Mouse (Mus musculus) heart, embryonic 11.5 days (tissue): ENCODE results near the gene B3galt1. TPM values are rescaled to one million over a fixed set of nuclear protein-coding genes. Genes with fewer than 3 reads are reported as not detected.

Source experiments
- ATAC-seq: fragments of 200-750 bp; cut with Nextera tagmentation; replicated peaks from 2 replicates; pipeline ENCODE4 v1.8.0; 2017; ENCODE audit warnings: moderate library complexity; ENCODE audit not compliant: insufficient number of reproducible peaks, low FRiP score, low TSS enrichment
- H3K27ac ChIP-seq: fragments of 300-500 bp; sonication (generic); 2 replicates; pipeline ENCODE4 v1.5.1; 2014; ENCODE audit warnings: mild to moderate bottlenecking, low read depth, low read length
- H3K27me3 ChIP-seq: fragments of 300-500 bp; sonication (generic); 2 replicates; pipeline ENCODE4 v1.6.1; 2014; ENCODE audit warnings: mild to moderate bottlenecking, low read length, mixed read lengths; ENCODE audit not compliant: control insufficient read depth, insufficient read depth
- H3K36me3 ChIP-seq: fragments of 300-500 bp; sonication (generic); 2 replicates; pipeline ENCODE4 v1.6.1; 2014; ENCODE audit warnings: mild to moderate bottlenecking, low read length, moderate library complexity, mixed read lengths; ENCODE audit not compliant: control insufficient read depth, insufficient read depth
- H3K4me1 ChIP-seq: fragments of 300-500 bp; sonication (generic); 2 replicates; pipeline ENCODE4 v1.6.1; 2014; ENCODE audit warnings: low read length; ENCODE audit not compliant: control insufficient read depth, insufficient read depth
- H3K4me2 ChIP-seq: fragments of 300-500 bp; sonication (generic); 2 replicates; pipeline ENCODE4 v1.6.1; 2014; ENCODE audit warnings: mild to moderate bottlenecking, moderate library complexity
- H3K4me3 ChIP-seq: fragments of 300-500 bp; sonication (generic); 2 replicates; pipeline ENCODE4 v1.5.1; 2014; ENCODE audit warnings: low read depth, low read length
- H3K9ac ChIP-seq: fragments of 300-500 bp; sonication (generic); 2 replicates; pipeline ENCODE4 v1.6.1; 2014; ENCODE audit warnings: mild to moderate bottlenecking, low read depth, low read length, moderate library complexity
- H3K9me3 ChIP-seq: fragments of 300-500 bp; sonication (generic); replicated peaks from 2 replicates; pipeline ENCODE4 v1.6.1; 2016; ENCODE audit warnings: low read length; ENCODE audit not compliant: control insufficient read depth
- WGBS: fragments of 180-500 bp; shearing (Covaris S2); extraction: QIAGEN DNeasy Blood & Tissue Kit; methylation state at CpG from one replicate; pipeline ENCODE4 v1.1.7; 2014; ENCODE audit not compliant: insufficient replicate concordance; 5-methylcytosine and 5-hydroxymethylcytosine counted together
- polyA plus RNA-seq: library from polyadenylated mRNA; unstranded; fragments of >200 nt; fragmentation: Nextera tagmentation; extraction: Ambion mirVana; gene quantifications from 2 replicates; pipeline ENCODE4 v1.2.1, GENCODE M21; 2014

The B3galt1 gene
- polyA plus RNA-seq, 1 experiment from 2014 or later: 4.8 TPM

DNA sequence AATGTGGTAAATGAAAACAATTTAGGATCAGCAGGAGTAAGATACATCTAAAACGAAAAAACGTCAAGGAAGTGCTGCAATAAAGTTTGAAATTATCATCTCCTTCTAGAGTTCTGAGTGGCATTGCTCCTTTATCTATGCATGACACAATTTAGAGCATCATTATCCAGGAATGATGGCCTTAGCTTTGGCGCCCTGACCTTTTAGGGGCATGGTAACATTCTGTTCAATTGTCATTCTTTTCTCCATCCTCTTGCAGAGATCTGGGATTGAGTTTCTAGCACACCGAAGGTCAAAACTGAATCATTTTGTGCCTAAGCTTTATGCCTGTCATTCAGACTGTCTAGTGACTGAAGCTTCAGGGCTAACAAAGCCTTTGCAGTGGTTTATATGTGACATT, 231.9 kb downstream of the B3galt1 start:
- no peak overlapping the region for H3K27ac ChIP-seq
- no peak overlapping the region for H3K9ac ChIP-seq
- H3K9me3 ChIP-seq: no peaks in the 10 kb centered on the region
- no peak overlapping the region for H3K4me2 ChIP-seq
- 84% methylated on average over 4 of the region's 4 CpGs for WGBS
- H3K27me3 ChIP-seq: no peaks in the 10 kb centered on the region
- no peaks in the 10 kb centered on the region for H3K36me3 ChIP-seq
- no peaks in the 10 kb centered on the region for H3K4me1 ChIP-seq
- no peak overlapping the region for H3K4me3 ChIP-seq
- no peak for ATAC-seq

DNA sequence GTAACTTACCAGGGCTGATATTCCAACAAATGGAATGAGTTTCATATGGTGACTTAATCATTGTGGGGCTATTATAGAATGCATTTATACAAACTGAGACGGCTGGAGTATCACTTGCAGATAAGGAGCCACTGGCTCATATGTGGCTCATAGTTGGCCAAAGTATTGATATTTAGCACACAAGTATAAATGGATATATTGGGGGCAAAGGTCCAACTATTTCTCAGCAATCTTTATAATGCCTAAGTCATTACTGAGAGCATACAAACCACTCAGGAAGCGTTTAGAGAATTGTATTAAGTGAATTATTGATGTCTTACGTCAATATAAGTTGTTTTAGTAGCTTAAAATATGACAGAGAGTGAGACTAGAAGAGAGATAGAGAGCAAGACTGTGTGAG, 234.3 kb downstream of the B3galt1 start:
- WGBS: 73% methylated on average over 3 of the region's 3 CpGs
- Histone ChIP-seq H3K27me3 (no peaks in the 10 kb centered on the region), H3K4me1 (no peaks in the 10 kb centered on the region), H3K4me3 (no peak overlapping the region), H3K9me3 (no peaks in the 10 kb centered on the region), H3K4me2 (no peak overlapping the region), H3K9ac (no peak overlapping the region), H3K36me3 (no peaks in the 10 kb centered on the region), H3K27ac (no peak overlapping the region)
- ATAC-seq: no peak

DNA sequence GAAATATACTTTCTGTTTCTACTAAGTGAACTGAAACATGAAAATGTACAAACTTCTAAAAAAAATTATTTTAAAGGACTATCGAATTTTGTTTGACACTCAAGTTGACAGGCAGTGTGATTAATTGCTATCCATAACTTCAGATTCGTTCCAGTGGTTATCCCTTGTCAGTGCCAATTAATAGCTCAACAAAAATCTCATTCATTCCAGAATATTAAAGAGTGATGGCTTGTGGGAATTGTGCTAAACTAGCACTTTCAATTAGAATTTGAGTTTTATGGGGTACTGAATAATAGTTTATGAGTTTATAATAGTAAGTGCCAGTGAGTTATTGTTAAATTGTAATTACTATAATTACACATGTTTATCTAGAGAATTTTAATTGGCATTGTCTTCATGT, 250.5 kb downstream of the B3galt1 start:
- Histone ChIP-seq H3K9me3 (no peaks in the 10 kb centered on the region), H3K27me3 (no peaks in the 10 kb centered on the region), H3K4me2 (no peak overlapping the region), H3K4me1 (no peaks in the 10 kb centered on the region), H3K4me3 (no peak overlapping the region), H3K9ac (no peak overlapping the region), H3K27ac (no peak overlapping the region), H3K36me3 (no peaks in the 10 kb centered on the region)
- 62% methylated on average over 2 of the region's 2 CpGs for WGBS
- ATAC-seq: no peak

DNA sequence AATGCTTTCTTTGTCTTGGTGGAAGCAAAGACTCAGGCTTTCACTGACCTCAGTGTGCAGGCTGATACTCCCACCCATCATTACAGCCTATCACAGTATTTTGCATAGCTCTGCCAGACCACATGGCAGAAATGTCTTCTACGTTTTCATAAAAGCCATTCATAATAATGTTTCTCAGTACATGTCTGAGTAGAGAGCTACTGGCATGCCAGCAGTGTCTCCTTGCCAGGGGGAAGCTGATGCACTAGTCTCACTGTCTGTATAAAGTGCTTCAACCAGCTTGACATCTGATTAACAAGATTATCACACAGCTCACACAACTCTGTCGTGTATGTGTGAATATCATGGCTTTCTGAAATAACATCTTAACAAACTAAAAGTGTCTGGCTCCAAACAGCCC, 252.3 kb downstream of the B3galt1 start:
- H3K4me1 ChIP-seq: no peaks in the 10 kb centered on the region
- ATAC-seq: no peak
- H3K9me3 ChIP-seq: no peaks in the 10 kb centered on the region
- no peak overlapping the region for H3K4me2 ChIP-seq
- H3K27me3 ChIP-seq: no peaks in the 10 kb centered on the region
- 62% methylated on average over 2 of the region's 2 CpGs for WGBS
- no peak overlapping the region for H3K4me3 ChIP-seq
- no peak overlapping the region for H3K27ac ChIP-seq
- no peaks in the 10 kb centered on the region for H3K36me3 ChIP-seq
- H3K9ac ChIP-seq: no peak overlapping the region

DNA sequence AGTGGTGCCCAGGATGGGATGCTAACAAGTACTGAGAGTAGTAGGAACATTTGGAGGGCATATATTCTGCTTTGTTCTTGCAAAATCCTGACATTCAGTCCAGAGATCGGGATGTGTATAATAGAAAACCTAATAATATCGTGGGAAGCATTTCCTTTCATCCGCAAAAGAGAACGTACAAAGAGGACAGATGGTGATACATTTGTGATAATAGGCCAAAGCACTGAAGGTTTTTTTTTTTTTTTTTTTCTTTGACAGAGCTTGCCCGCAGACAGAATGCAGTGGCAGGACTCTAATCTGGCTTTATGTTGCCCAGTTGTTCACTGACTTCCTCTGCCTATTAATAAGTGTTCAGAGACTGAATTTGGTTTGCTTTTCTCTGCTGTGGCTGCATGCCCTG, 256.7 kb downstream of the B3galt1 start:
- H3K27ac ChIP-seq: no peak overlapping the region
- no peaks in the 10 kb centered on the region for H3K4me1 ChIP-seq
- no peaks in the 10 kb centered on the region for H3K27me3 ChIP-seq
- H3K4me2 ChIP-seq: no peak overlapping the region
- ATAC-seq: no peak
- no peaks in the 10 kb centered on the region for H3K36me3 ChIP-seq
- H3K4me3 ChIP-seq: no peak overlapping the region
- no peak overlapping the region for H3K9ac ChIP-seq
- WGBS: 82% methylated on average over 5 of the region's 5 CpGs
- H3K9me3 ChIP-seq: no peaks in the 10 kb centered on the region

DNA sequence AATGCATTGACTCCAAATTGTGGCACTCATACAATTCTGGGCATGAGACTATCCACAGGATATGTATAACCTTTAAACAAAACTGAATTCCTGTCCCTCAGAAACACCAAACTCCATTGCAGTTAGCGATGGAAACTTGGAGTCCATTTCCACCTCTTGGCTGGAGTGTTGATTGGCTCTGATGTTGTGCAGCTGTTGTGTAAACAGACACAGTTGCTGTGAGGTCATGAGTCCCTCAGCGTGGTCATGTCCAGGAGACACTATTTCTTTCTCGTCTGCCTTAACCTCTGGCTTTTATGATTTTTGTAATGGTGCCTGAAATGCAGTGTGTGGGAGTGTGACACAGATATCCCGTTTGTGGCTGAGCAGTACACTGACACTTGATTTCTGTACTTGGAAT, 262.0 kb downstream of the B3galt1 start:
- no peak overlapping the region for H3K4me2 ChIP-seq
- H3K4me3 ChIP-seq: no peak overlapping the region
- no peaks in the 10 kb centered on the region for H3K9me3 ChIP-seq
- no peaks in the 10 kb centered on the region for H3K36me3 ChIP-seq
- no peaks in the 10 kb centered on the region for H3K4me1 ChIP-seq
- no peak overlapping the region for H3K9ac ChIP-seq
- 65% methylated on average over 4 of the region's 4 CpGs for WGBS
- no peaks in the 10 kb centered on the region for H3K27me3 ChIP-seq
- no peak overlapping the region for H3K27ac ChIP-seq
- ATAC-seq: no peak

DNA sequence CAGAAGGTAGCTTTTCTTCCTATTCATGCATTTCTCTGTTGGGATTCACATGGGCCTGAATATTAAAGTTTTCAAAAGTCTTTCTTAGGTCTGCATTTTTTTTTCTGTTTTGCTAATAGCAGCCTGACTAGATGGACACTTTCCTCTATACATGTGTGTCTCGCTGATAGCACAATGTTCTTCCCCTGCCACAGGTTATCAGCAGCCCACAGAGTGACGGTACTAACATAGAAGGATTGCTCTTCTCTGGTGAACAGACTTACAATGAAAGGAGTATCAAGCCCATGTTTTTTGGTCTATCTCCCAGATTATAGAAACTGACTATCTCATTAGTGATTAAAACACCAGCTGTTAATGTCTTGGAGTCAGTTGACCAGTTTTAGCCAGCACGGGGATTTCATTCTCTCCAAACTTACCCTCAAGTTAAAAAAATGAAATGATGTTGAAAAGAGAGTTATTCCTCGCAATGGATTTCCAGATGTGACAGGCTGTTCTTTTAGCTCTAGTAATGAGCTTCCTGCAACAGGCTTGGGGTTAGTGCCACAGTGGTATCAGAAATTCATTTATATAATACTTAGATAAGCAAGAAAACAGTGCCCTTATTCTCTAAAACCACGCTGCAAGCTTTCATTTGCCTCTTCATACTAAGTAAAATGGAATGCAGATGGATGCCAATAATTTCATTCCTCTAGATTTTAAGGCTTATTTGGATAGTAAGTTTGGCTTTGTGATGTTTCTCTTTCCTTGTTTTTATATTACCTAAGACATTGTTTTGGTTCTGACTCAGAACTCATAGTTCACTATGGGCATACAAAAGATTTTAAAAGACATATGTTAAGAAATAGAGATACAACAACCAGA, 263.6 kb downstream of the B3galt1 start:
- H3K27me3 ChIP-seq: no peaks in the 10 kb centered on the region
- 60% methylated on average over 5 of the region's 5 CpGs for WGBS
- no peaks in the 10 kb centered on the region for H3K36me3 ChIP-seq
- no peak overlapping the region for H3K4me2 ChIP-seq
- H3K9ac ChIP-seq: no peak overlapping the region
- H3K4me3 ChIP-seq: no peak overlapping the region
- no peaks in the 10 kb centered on the region for H3K9me3 ChIP-seq
- H3K27ac ChIP-seq: no peak overlapping the region
- H3K4me1 ChIP-seq: no peaks in the 10 kb centered on the region
- ATAC-seq: no peak

DNA sequence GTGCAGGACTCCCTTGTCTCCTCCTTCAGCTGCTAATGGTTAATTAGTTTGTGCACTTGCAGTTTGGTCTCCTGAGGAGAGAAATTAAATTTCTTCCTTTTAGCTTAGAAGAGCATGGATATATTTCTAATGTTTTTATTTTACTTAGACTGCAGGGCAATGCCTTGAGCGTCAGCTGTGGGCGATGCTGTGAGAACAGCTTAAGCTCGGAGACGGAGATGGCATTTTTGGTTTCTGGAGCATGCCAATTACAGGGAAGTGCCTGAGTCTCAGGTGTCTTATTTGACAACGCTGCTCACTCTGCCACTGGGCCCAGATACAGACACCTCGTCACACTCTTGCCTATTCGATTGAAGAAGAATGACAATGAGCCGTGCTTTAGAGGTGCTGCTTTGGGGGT, 282.1 kb downstream of the B3galt1 start:
- Histone ChIP-seq H3K27ac (no peak overlapping the region), H3K36me3 (no peaks in the 10 kb centered on the region), H3K4me1 (no peaks in the 10 kb centered on the region), H3K9ac (no peak overlapping the region), H3K9me3 (no peaks in the 10 kb centered on the region), H3K4me3 (no peak overlapping the region), H3K4me2 (no peak overlapping the region), H3K27me3 (no peaks in the 10 kb centered on the region)
- ATAC-seq: no peak
- WGBS: 80% methylated on average over 8 of the region's 8 CpGs

DNA sequence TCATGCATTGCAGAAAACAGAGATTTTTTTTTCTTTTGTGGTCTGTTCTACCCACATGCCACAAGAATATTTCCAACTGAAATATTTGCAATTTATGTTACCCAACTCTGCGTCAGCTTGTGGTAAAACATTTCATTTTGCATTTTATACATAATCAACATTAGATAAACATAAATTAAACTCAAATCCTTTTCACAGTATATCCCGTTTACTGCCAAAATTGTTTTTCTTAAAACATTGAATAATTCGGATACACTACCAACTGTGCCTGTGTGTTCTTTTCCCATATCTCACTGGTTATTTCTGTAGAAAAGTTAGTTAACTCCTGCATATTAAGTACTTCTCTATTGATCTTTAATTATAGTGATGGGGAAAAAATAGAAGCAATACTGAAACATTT, 285.1 kb downstream of the B3galt1 start:
- Histone ChIP-seq H3K9ac (no peak overlapping the region), H3K27me3 (no peaks in the 10 kb centered on the region), H3K4me2 (no peak overlapping the region), H3K27ac (no peak overlapping the region), H3K9me3 (no peaks in the 10 kb centered on the region), H3K4me1 (no peaks in the 10 kb centered on the region), H3K36me3 (no peaks in the 10 kb centered on the region), H3K4me3 (no peak overlapping the region)
- WGBS: 84% methylated on average over 3 of the region's 3 CpGs
- no peak for ATAC-seq
